Mouse (Mus musculus): ENCODE measurements around the gene Dnm1. TPM values are rescaled to one million over a fixed set of nuclear protein-coding genes. Genes with fewer than 3 reads are reported as not detected.
"Not testable (repeated sequence)": the region's sequence is repeated elsewhere in the genome, so short reads cannot be mapped to it uniquely, and the experiment has no call there.

Gene Dnm1
- polyA plus RNA-seq, 1 experiment from 2014 or later, result 12.4 TPM

GRCm38 (mm10) chr2:32367315-32367714 lies 14.2 kb upstream of the Dnm1 start:
- Histone ChIP-seq H3K36me3 (ENCODE audit: control insufficient read depth, insufficient read depth, low read length) (peaks cover 11% of the 10 kb centered on the region), H3K4me2 (ENCODE audit: low read depth, low read length, severe bottlenecking) (no peak overlapping the region), H3K4me1 (replicated peaks; ENCODE audit: control insufficient read depth, insufficient read depth, low read length) (peaks cover 5% of the 10 kb centered on the region), H3K9ac (ENCODE audit: low read length) (no peak overlapping the region), H3K9me3 (ENCODE audit: control insufficient read depth, low read length) (no peaks in the 10 kb centered on the region), H3K27ac (ENCODE audit: low read depth, low read length) (no peak overlapping the region), H3K27me3 (ENCODE audit: control insufficient read depth, insufficient read depth, low read length) (no peaks in the 10 kb centered on the region), H3K4me3 (ENCODE audit: low read depth, low read length) (no peak overlapping the region)
- DNase-seq (ENCODE audit: low spot score) (no peak), ATAC-seq (replicated peaks; ENCODE audit: low FRiP score) (no peak)
- 97% methylated on average over 5 of the region's 5 CpGs for WGBS

GRCm38 (mm10) chr2:32364121-32364520 lies 11.0 kb upstream of the Dnm1 start:
- no peaks in the 10 kb centered on the region; the same call in 1 of the 2 replicates for H3K36me3 ChIP-seq (ENCODE audit: control insufficient read depth, insufficient read depth, low read length)
- H3K4me2 ChIP-seq (ENCODE audit: low read depth, low read length, severe bottlenecking), result no peak overlapping the region; the same call in 1 of the 2 replicates
- WGBS, result 87% methylated on average over 8 of the region's 8 CpGs
- no peak overlapping the region for H3K27ac ChIP-seq (ENCODE audit: low read depth, low read length)
- ATAC-seq (replicated peaks; ENCODE audit: low FRiP score), result no peak
- H3K4me1 ChIP-seq (replicated peaks; ENCODE audit: control insufficient read depth, insufficient read depth, low read length), result peaks cover 5% of the 10 kb centered on the region
- DNase-seq (ENCODE audit: low spot score), result no peak
- 0 out of 2 replicates have a peak overlapping the region, but pooled peaks have one; percentile 93 for H3K9ac ChIP-seq (ENCODE audit: low read length)
- H3K9me3 ChIP-seq (ENCODE audit: control insufficient read depth, low read length), result no peaks in the 10 kb centered on the region
- H3K4me3 ChIP-seq (ENCODE audit: low read depth, low read length), result peak overlapping the region; percentile 81
- H3K27me3 ChIP-seq (ENCODE audit: control insufficient read depth, insufficient read depth, low read length), result peaks cover 5% of the 10 kb centered on the region

GRCm38 (mm10) chr2:32363376-32364106 lies 10.4 kb upstream of the Dnm1 start:
- ATAC-seq (replicated peaks; ENCODE audit: low FRiP score), result peak; percentile 39; the same call in 1 of the 2 replicates
- Histone ChIP-seq H3K27me3 (ENCODE audit: control insufficient read depth, insufficient read depth, low read length) (peaks cover 5% of the 10 kb centered on the region), H3K9ac (ENCODE audit: low read length) (peak overlapping the region; percentile 93), H3K4me3 (ENCODE audit: low read depth, low read length) (peak overlapping the region; percentile 81), H3K4me2 (ENCODE audit: low read depth, low read length, severe bottlenecking) (peak overlapping the region; percentile 82), H3K36me3 (ENCODE audit: control insufficient read depth, insufficient read depth, low read length) (no peaks in the 10 kb centered on the region; the same call in 1 of the 2 replicates), H3K9me3 (ENCODE audit: control insufficient read depth, low read length) (no peaks in the 10 kb centered on the region), H3K4me1 (replicated peaks; ENCODE audit: control insufficient read depth, insufficient read depth, low read length) (peaks cover 5% of the 10 kb centered on the region), H3K27ac (ENCODE audit: low read depth, low read length) (peak overlapping the region; percentile 75)
- WGBS, result 13% methylated on average over 19 of the region's 19 CpGs
- DNase-seq (ENCODE audit: low spot score), result no peak

- Histone ChIP-seq H3K9me3 (ENCODE audit: control insufficient read depth, low read length) (no peaks in the 10 kb centered on the region), H3K36me3 (ENCODE audit: control insufficient read depth, insufficient read depth, low read length) (no peaks in the 10 kb centered on the region; the same call in 1 of the 2 replicates), H3K27me3 (ENCODE audit: control insufficient read depth, insufficient read depth, low read length) (peaks cover 5% of the 10 kb centered on the region), H3K4me3 (ENCODE audit: low read depth, low read length) (peak overlapping the region; percentile 81), H3K9ac (ENCODE audit: low read length) (peak overlapping the region; percentile 93), H3K27ac (ENCODE audit: low read depth, low read length) (peak overlapping the region; percentile 75), H3K4me2 (ENCODE audit: low read depth, low read length, severe bottlenecking) (peak overlapping the region; percentile 82), H3K4me1 (replicated peaks; ENCODE audit: control insufficient read depth, insufficient read depth, low read length) (peaks cover 5% of the 10 kb centered on the region)
- peak; percentile 87 for ATAC-seq (replicated peaks; ENCODE audit: low FRiP score)
- 1% methylated on average over 53 of the region's 53 CpGs for WGBS
- DNase-seq (ENCODE audit: low spot score), result peak; percentile 95
Measured at GRCm38 (mm10) chr2:32362817-32363340, 9.7 kb upstream of the Dnm1 start.

- not testable (repeated sequence) for H3K9me3 ChIP-seq (ENCODE audit: control insufficient read depth, low read length); H3K4me1 ChIP-seq (replicated peaks; ENCODE audit: control insufficient read depth, insufficient read depth, low read length)
Measured at GRCm38 (mm10) chr2:32362274-32362673, 9.1 kb upstream of the Dnm1 start.

GRCm38 (mm10) chr2:32361437-32361836 lies 8.3 kb upstream of the Dnm1 start:
- Histone ChIP-seq H3K4me1 (replicated peaks; ENCODE audit: control insufficient read depth, insufficient read depth, low read length) (peaks cover 5% of the 10 kb centered on the region), H3K4me2 (ENCODE audit: low read depth, low read length, severe bottlenecking) (peak overlapping the region; percentile 70), H3K27me3 (ENCODE audit: control insufficient read depth, insufficient read depth, low read length) (peaks cover 5% of the 10 kb centered on the region), H3K9me3 (ENCODE audit: control insufficient read depth, low read length) (no peaks in the 10 kb centered on the region), H3K4me3 (ENCODE audit: low read depth, low read length) (peak overlapping the region; percentile 30), H3K36me3 (ENCODE audit: control insufficient read depth, insufficient read depth, low read length) (no peaks in the 10 kb centered on the region; the same call in 1 of the 2 replicates), H3K27ac (ENCODE audit: low read depth, low read length) (no peak overlapping the region), H3K9ac (ENCODE audit: low read length) (peak overlapping the region; percentile 39)
- under 1% methylated on average over 24 of the region's 24 CpGs for WGBS
- ATAC-seq (replicated peaks; ENCODE audit: low FRiP score), result peak; percentile 53; the same call in 1 of the 2 replicates
- DNase-seq (ENCODE audit: low spot score), result peak; percentile 80

More at GRCm38 (mm10) chr2:32362274-32362673, 9.1 kb upstream of the Dnm1 start:
- DNase-seq (ENCODE audit: low spot score); H3K27me3 ChIP-seq (ENCODE audit: control insufficient read depth, insufficient read depth, low read length); H3K9ac ChIP-seq (ENCODE audit: low read length); ATAC-seq (replicated peaks; ENCODE audit: low FRiP score); H3K36me3 ChIP-seq (ENCODE audit: control insufficient read depth, insufficient read depth, low read length); H3K27ac ChIP-seq (ENCODE audit: low read depth, low read length): not testable (repeated sequence)
- 43% methylated on average over 5 of the region's 5 CpGs for WGBS
- H3K4me3 ChIP-seq (ENCODE audit: low read depth, low read length), result peak overlapping the region; percentile 81
- peak overlapping the region; percentile 82 for H3K4me2 ChIP-seq (ENCODE audit: low read depth, low read length, severe bottlenecking)

- H3K9ac ChIP-seq (ENCODE audit: low read length), result no peak overlapping the region
- ATAC-seq (replicated peaks; ENCODE audit: low FRiP score), result no peak
- peak; percentile 79 for DNase-seq (ENCODE audit: low spot score)
- 4% methylated on average over 14 of the region's 14 CpGs for WGBS
- H3K27me3 ChIP-seq (ENCODE audit: control insufficient read depth, insufficient read depth, low read length), result peaks cover 5% of the 10 kb centered on the region
- H3K27ac ChIP-seq (ENCODE audit: low read depth, low read length), result no peak overlapping the region
- H3K4me1 ChIP-seq (replicated peaks; ENCODE audit: control insufficient read depth, insufficient read depth, low read length), result peaks cover 5% of the 10 kb centered on the region
- H3K4me3 ChIP-seq (ENCODE audit: low read depth, low read length), result peak overlapping the region; percentile 30
- no peaks in the 10 kb centered on the region; the same call in 1 of the 2 replicates for H3K36me3 ChIP-seq (ENCODE audit: control insufficient read depth, insufficient read depth, low read length)
- peak overlapping the region; percentile 70 for H3K4me2 ChIP-seq (ENCODE audit: low read depth, low read length, severe bottlenecking)
- no peaks in the 10 kb centered on the region for H3K9me3 ChIP-seq (ENCODE audit: control insufficient read depth, low read length)
Measured at GRCm38 (mm10) chr2:32360741-32361140, 7.6 kb upstream of the Dnm1 start.

- no peak overlapping the region for H3K9ac ChIP-seq (ENCODE audit: low read length)
- H3K36me3 ChIP-seq (ENCODE audit: control insufficient read depth, insufficient read depth, low read length), result no peaks in the 10 kb centered on the region
- H3K4me3 ChIP-seq (ENCODE audit: low read depth, low read length), result no peak overlapping the region
- WGBS, result 70% methylated on average over 10 of the region's 10 CpGs
- no peak overlapping the region for H3K27ac ChIP-seq (ENCODE audit: low read depth, low read length)
- H3K27me3 ChIP-seq (ENCODE audit: control insufficient read depth, insufficient read depth, low read length), result peaks cover 5% of the 10 kb centered on the region
- H3K4me1 ChIP-seq (replicated peaks; ENCODE audit: control insufficient read depth, insufficient read depth, low read length), result peaks cover 1% of the 10 kb centered on the region; the same call in 1 of the 2 replicates
- ATAC-seq (replicated peaks; ENCODE audit: low FRiP score) (no peak), DNase-seq (ENCODE audit: low spot score) (no peak)
- H3K9me3 ChIP-seq (ENCODE audit: control insufficient read depth, low read length), result no peaks in the 10 kb centered on the region
- no peak overlapping the region for H3K4me2 ChIP-seq (ENCODE audit: low read depth, low read length, severe bottlenecking)
Measured at GRCm38 (mm10) chr2:32358381-32358780, 5.2 kb upstream of the Dnm1 start.

All from forebrain, embryonic 11.5 days (tissue).